Mouse (Mus musculus): Measurements from ENCODE around the gene Trp53tg5. TPM values are rescaled to one million over a fixed set of nuclear protein-coding genes. Genes with fewer than 3 reads are reported as not detected.

The Trp53tg5 gene
- total and polyA plus RNA-seq, 3 experiments: not detected

GRCm38 (mm10) chr2:164453887-164454500 is 19.5 kb downstream of the Trp53tg5 start:
- H3K9me3 ChIP-seq (replicated peaks; ENCODE audit: low read length): peaks cover 14% of the 10 kb centered on the region
- H3K27ac ChIP-seq (ENCODE audit: insufficient read depth, low read depth): no peak overlapping the region
- in situ Hi-C loops (cut with MboI; ENCODE audit: low pct_ligation_motif_present, low pct_unique_long_range_greater_than_20kb, low sequenced_read_pairs) (no loop called here), dilution Hi-C loops (cut with MboI; ENCODE audit: extremely low pct_ligation_motif_present, extremely low pct_unique_long_range_greater_than_20kb, low sequenced_read_pairs) (no loop called here)
- no peak overlapping the region for H3K4me2 ChIP-seq (ENCODE audit: insufficient read depth, low read depth, poor library complexity, severe bottlenecking)
- no peak for DNase-seq (ENCODE audit: extremely low read depth)
- H3K79me2 ChIP-seq (replicated peaks; ENCODE audit: control insufficient read depth, extremely low read depth, insufficient read depth, poor library complexity, severe bottlenecking): no peaks in the 10 kb centered on the region
- no peak overlapping the region for H3K4me3 ChIP-seq (replicated peaks in 1 of 3; ENCODE audit: low read depth in 2 of 3, low read length in 2 of 3, poor library complexity in 1 of 3)
- no peak overlapping the region for H3K9ac ChIP-seq (ENCODE audit: insufficient read depth, low read depth)
- H3K36me3 ChIP-seq (replicated peaks in 1 of 2; ENCODE audit: control insufficient read depth in 1 of 2, insufficient read depth in 1 of 2, low read length in 1 of 2): peaks cover 3 to 5% of the 10 kb centered on the region in 2 experiments
- peaks cover 7 to 21% of the 10 kb centered on the region in 2 experiments for H3K4me1 ChIP-seq (ENCODE audit: control insufficient read depth in 1 of 2, insufficient read depth in 2 of 2)
- H3K27me3 ChIP-seq (replicated peaks): peaks cover 35% of the 10 kb centered on the region
- TF ChIP-seq TCF12 (IDR thresholded peaks at IDR 0.05; ENCODE audit: low read depth, low read length) (no peak), MXI1 (IDR thresholded peaks at IDR 0.05; ENCODE audit: low read depth, low read length) (no peak), POLR2AphosphoS2 (IDR thresholded peaks at IDR 0.05; ENCODE audit: low read depth, low read length) (no peak), USF2 (conservative IDR thresholded peaks at IDR 0.05; ENCODE audit: low read depth, low read length) (no peak), TBP (conservative IDR thresholded peaks at IDR 0.05; ENCODE audit: low read depth, low read length) (no peak), NELFE (IDR thresholded peaks at IDR 0.05; ENCODE audit: low read depth, low read length) (no peak), GABPA (IDR thresholded peaks at IDR 0.05; ENCODE audit: insufficient replicate concordance, low read depth, low read length) (no peak), MEF2A (IDR thresholded peaks at IDR 0.05; ENCODE audit: borderline replicate concordance, low read depth, low read length) (no peak)

GRCm38 (mm10) chr2:164453047-164453757 is 20.3 kb downstream of the Trp53tg5 start:
- Histone ChIP-seq H3K79me2 (replicated peaks; ENCODE audit: control insufficient read depth, extremely low read depth, insufficient read depth, poor library complexity, severe bottlenecking) (no peaks in the 10 kb centered on the region), H3K4me3 (replicated peaks in 1 of 3; ENCODE audit: low read depth in 2 of 3, low read length in 2 of 3, poor library complexity in 1 of 3) (no peak overlapping the region), H3K4me2 (ENCODE audit: insufficient read depth, low read depth, poor library complexity, severe bottlenecking) (no peak overlapping the region), H3K4me1 (ENCODE audit: control insufficient read depth in 1 of 2, insufficient read depth in 2 of 2) (peaks cover 7 to 16% of the 10 kb centered on the region in 2 experiments), H3K27me3 (replicated peaks) (peaks cover 41% of the 10 kb centered on the region), H3K9me3 (replicated peaks; ENCODE audit: low read length) (peaks cover 12% of the 10 kb centered on the region), H3K9ac (ENCODE audit: insufficient read depth, low read depth) (no peak overlapping the region), H3K36me3 (replicated peaks in 1 of 2; ENCODE audit: control insufficient read depth in 1 of 2, insufficient read depth in 1 of 2, low read length in 1 of 2) (no peaks in the 10 kb centered on the region), H3K27ac (ENCODE audit: insufficient read depth, low read depth) (no peak overlapping the region)
- TF ChIP-seq PAX5 (IDR thresholded peaks at IDR 0.05; ENCODE audit: low read length) (no peak), ELF1 (IDR thresholded peaks at IDR 0.05; ENCODE audit: low read depth, low read length) (no peak), RCOR1 (conservative IDR thresholded peaks at IDR 0.05; ENCODE audit: low read depth, low read length) (no peak), GABPA (IDR thresholded peaks at IDR 0.05; ENCODE audit: insufficient replicate concordance, low read depth, low read length) (no peak), HCFC1 (IDR thresholded peaks at IDR 0.05; ENCODE audit: low read depth, low read length) (no peak), MAFK (IDR thresholded peaks at IDR 0.05; ENCODE audit: insufficient replicate concordance, low read length) (no peak), UBTF (IDR thresholded peaks at IDR 0.05; ENCODE audit: low read depth, low read length) (no peak)
- in situ Hi-C loops (cut with MboI; ENCODE audit: low pct_ligation_motif_present, low pct_unique_long_range_greater_than_20kb, low sequenced_read_pairs) (no loop called here), dilution Hi-C loops (cut with MboI; ENCODE audit: extremely low pct_ligation_motif_present, extremely low pct_unique_long_range_greater_than_20kb, low sequenced_read_pairs) (no loop called here)
- DNase-seq (ENCODE audit: extremely low read depth): no peak

Measured in CH12.LX (cell line).